ENCODE assay signal across 12 mouse cellular contexts in genomic region chr7:64451441-64451840, GRCm38 (mm10). TPM values are rescaled to one million over a fixed set of nuclear protein-coding genes. Genes with fewer than 3 reads are reported as not detected.
DNase-seq lines count a peak whose midpoint lies in the region; ATAC-seq lines count a peak whose summit lies in the region.
"Had no signal": no experiment of that assay in that cellular context is flagged by ENCODE, and none has a peak within 500 bp of the region (broad histone marks: within the 10 kb centered on the region; RNA-seq: fewer than 3 reads in every experiment).

No protein-coding gene starts in this region.

- peak overlapping the region; percentile 42 for H3K4me3 ChIP-seq in megakaryocyte, embryonic 14.5 days (replicated peaks)
- H3K4me3 ChIP-seq in midbrain, embryonic 14.5 days (replicated peaks; ENCODE audit: low read depth, low read length), result no peak overlapping the region

- no peaks in the 10 kb centered on the region for H3K4me1 ChIP-seq in megakaryocyte, embryonic 14.5 days
- H3K4me1 ChIP-seq in midbrain, embryonic 14.5 days (ENCODE audit: control insufficient read depth, insufficient read depth, low read length), result peaks cover 5% of the 10 kb centered on the region; the same call in 1 of the 2 replicates

- H3K9me3 ChIP-seq in megakaryocyte, embryonic 14.5 days, result peaks cover 67% of the 10 kb centered on the region
- no peaks in the 10 kb centered on the region for H3K9me3 ChIP-seq in midbrain, embryonic 14.5 days (ENCODE audit: control insufficient read depth, low read length)

- H3K27ac ChIP-seq in midbrain, embryonic 14.5 days (replicated peaks; ENCODE audit: low read depth, low read length), result no peak overlapping the region

- peak; percentile 78 to 87 for DNase-seq in layer of hippocampus, adult 18-20 months (ENCODE audit: low spot score in 2 of 2)
- peak; percentile 55 for DNase-seq in midbrain, embryonic 14.5 days
- DNase-seq in adrenal gland, postnatal 4 days (ENCODE audit: low spot score in 2 of 2), result no peak
- no peak for DNase-seq in c-Kit-positive CD71-positive TER-119-positive erythroid progenitor cells, embryonic 14.5 days (ENCODE audit: low spot score)
- DNase-seq in B cell, adult 2 months, result no peak
- DNase-seq in adrenal gland, postnatal 14 days, result no peak
- DNase-seq: adrenal gland, adult 8-10 months; gastrocnemius, postnatal 36 days had no signal

- no peaks in the 10 kb centered on the region for H3K27me3 ChIP-seq in megakaryocyte, embryonic 14.5 days (replicated peaks)
- no peaks in the 10 kb centered on the region for H3K27me3 ChIP-seq in midbrain, embryonic 14.5 days (ENCODE audit: control insufficient read depth, insufficient read depth, low read length)

- H3K4me2 ChIP-seq in midbrain, embryonic 14.5 days (ENCODE audit: low read length), result no peak overlapping the region

- no peak for ATAC-seq in megakaryocyte, adult 5-6 weeks (ENCODE audit: poor library complexity, severe bottlenecking)
- peak; percentile 67 for ATAC-seq in midbrain, embryonic 14.5 days (ENCODE audit: low FRiP score, low TSS enrichment)

- H3K36me3 ChIP-seq in megakaryocyte, embryonic 14.5 days (replicated peaks; ENCODE audit: low read length), result no peaks in the 10 kb centered on the region
- no peaks in the 10 kb centered on the region for H3K36me3 ChIP-seq in midbrain, embryonic 14.5 days (ENCODE audit: control insufficient read depth, insufficient read depth, low read length)

- H3K9ac ChIP-seq in midbrain, embryonic 14.5 days (replicated peaks; ENCODE audit: low read length), result no peak overlapping the region

- 24% methylated on average over 4 of the region's 4 CpGs for WGBS in midbrain, embryonic 14.5 days

RNA-seq across cellular contexts. Expression of gene Apba2, which starts 50.1 kb away (rescaled TPM):
- not detected in 2 replicates for polyA plus RNA-seq in megakaryocyte, embryonic 14.5 days (2012; ENCODE audit: insufficient read depth, low replicate concordance)
- not detected in 2 replicates for total RNA-seq in megakaryocyte, adult 5-6 weeks (2015)
- not detected in 2 replicates for total RNA-seq in megakaryocyte, adult 5-6 weeks (2017)
- total RNA-seq in layer of hippocampus, adult 18-20 months (2021), result 100 to 1,000 TPM; 247 to 248 TPM
- 181 and 184 TPM in 2 replicates for polyA plus RNA-seq in midbrain, embryonic 14.5 days (2014; fragmentation: Nextera tagmentation; extraction: Ambion mirVana)
- 1 to 10 TPM; 7.7 to 8.0 TPM for total RNA-seq in adrenal gland, postnatal 4 days (2021)
- 1.1 and 1.5 TPM in 2 replicates for total RNA-seq in adrenal gland, postnatal 14 days (2021)
- total RNA-seq: liver, adult 2 months had no signal
- polyA plus RNA-seq: C2C12 had no signal

RNA-seq across cellular contexts. Expression of gene Mcee, which starts 59.0 kb away (rescaled TPM):
- 2.2 TPM in 1 of 2 replicates, not detected in the other for polyA plus RNA-seq in megakaryocyte, embryonic 14.5 days (2012; ENCODE audit: insufficient read depth, low replicate concordance)
- total RNA-seq in megakaryocyte, adult 5-6 weeks (2015), result 59.7 and 65.8 TPM in 2 replicates
- total RNA-seq in megakaryocyte, adult 5-6 weeks (2017), result 79.4 and 86.7 TPM in 2 replicates
- 10 to 100 TPM; 49.2 to 57.9 TPM for total RNA-seq in layer of hippocampus, adult 18-20 months (2021)
- 31.9 and 37.5 TPM in 2 replicates for polyA plus RNA-seq in midbrain, embryonic 14.5 days (2014; fragmentation: Nextera tagmentation; extraction: Ambion mirVana)
- total RNA-seq in adrenal gland, postnatal 4 days (2021), result 10 to 100 TPM; 59.1 to 64.7 TPM
- 151 and 154 TPM in 2 replicates for total RNA-seq in adrenal gland, postnatal 14 days (2021)

RNA-seq across cellular contexts. Expression of gene Mphosph10, which starts 59.4 kb away (rescaled TPM):
- polyA plus RNA-seq in megakaryocyte, embryonic 14.5 days (2012; ENCODE audit: insufficient read depth, low replicate concordance), result 4.7 TPM in 1 of 2 replicates, not detected in the other
- 31.4 and 35.7 TPM in 2 replicates for total RNA-seq in megakaryocyte, adult 5-6 weeks (2015)
- 61.6 and 67.3 TPM in 2 replicates for total RNA-seq in megakaryocyte, adult 5-6 weeks (2017)
- total RNA-seq in layer of hippocampus, adult 18-20 months (2021), result 10 to 100 TPM; 21.1 to 25.2 TPM
- polyA plus RNA-seq in midbrain, embryonic 14.5 days (2014; fragmentation: Nextera tagmentation; extraction: Ambion mirVana), result 19.6 and 25.2 TPM in 2 replicates
- total RNA-seq in adrenal gland, postnatal 4 days (2021), result 10 to 100 TPM; 27.5 to 31.1 TPM
- 29.0 and 29.2 TPM in 2 replicates for total RNA-seq in adrenal gland, postnatal 14 days (2021)

Comparison
In these comparisons a context has a peak if more than half of its experiments do, and no peak if none do; other contexts are left out.
1. DNase-seq: peak in layer of hippocampus, adult 18-20 months (2 of 2) and midbrain, embryonic 14.5 days (single experiment); none in adrenal gland, postnatal 4 days (0 of 2), c-Kit-positive CD71-positive TER-119-positive erythroid progenitor cells, embryonic 14.5 days (single experiment), B cell, adult 2 months (0 of 2) and adrenal gland, postnatal 14 days (single experiment).
2. RNA of gene Apba2, which starts 50.1 kb away (total RNA-seq): 247 to 248 TPM in layer of hippocampus, adult 18-20 months; 7.7 to 8.0 TPM in adrenal gland, postnatal 4 days, 1.1 to 1.5 TPM in adrenal gland, postnatal 14 days and not detected in megakaryocyte, adult 5-6 weeks; every median in the first group is over 10 times any median in the second.